Mouse (Mus musculus) cerebellum, adult 11-12 months (tissue): ENCODE results near the gene Gbp9.
"Not testable (repeated sequence)": the region's sequence is repeated elsewhere in the genome, so short reads cannot be mapped to it uniquely, and the experiment has no call there.

ENCODE experiments used
- DNase-seq: peaks from one replicate; pipeline ENCODE4 v3.0.0; 2022

The Gbp9 gene

DNA sequence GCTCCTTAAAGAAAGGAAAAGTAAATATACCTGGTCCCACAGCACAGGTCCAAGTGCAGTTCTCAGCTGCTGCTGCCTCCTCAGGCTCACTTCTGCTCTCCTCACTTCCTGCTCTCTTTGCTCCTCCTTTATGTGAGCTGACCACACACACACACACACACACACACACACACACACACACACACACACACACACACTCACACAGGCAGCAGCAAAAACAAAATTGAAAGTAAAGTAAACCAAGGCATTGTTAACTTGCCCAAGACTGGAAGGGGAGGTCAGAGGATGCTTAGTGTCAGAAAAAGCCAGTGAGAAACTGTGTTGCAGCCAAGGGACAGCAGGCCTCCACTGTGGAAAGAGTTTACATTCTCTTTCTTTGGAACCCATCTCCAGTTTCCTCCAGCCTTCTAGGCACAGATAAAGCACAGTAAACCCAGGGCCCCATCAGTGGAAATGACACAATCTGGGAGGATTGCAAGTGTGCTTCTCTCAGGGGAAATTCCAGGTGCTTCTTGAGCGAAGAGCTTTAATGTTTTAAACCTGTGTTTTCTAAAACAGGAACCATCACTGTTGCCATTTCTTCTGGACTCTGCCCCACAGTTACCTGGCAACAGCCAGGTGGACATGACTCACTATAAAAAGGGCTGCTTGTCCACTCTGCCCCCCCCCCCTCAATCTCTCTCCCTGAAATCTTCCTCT lies 85.7 kb downstream of the Gbp9 start:
- not testable (repeated sequence) for DNase-seq

DNA sequence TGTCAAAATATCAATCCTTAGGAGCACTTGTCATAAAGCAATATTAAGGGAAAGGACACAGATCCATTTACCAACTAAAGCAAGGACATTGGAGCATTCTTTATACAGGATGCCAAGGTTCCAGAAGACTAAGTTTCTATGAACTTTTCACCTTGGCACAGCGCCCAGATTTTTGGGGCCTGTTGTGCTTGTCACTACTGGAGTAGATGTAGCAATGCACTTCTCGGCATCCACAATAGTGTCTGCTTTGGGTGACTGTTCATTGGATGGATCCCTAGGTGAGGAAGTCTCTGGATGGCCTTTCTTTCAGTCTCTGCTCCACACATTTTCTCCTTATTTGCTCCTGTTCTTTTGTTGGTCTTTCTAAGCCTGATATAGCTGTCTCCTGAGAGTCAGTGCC lies 107.0 kb downstream of the Gbp9 start:
- DNase-seq, result no peak
